Mouse (Mus musculus): Measurements from ENCODE around the gene Olfr395.
"Not testable (repeated sequence)": the region's sequence is repeated elsewhere in the genome, so short reads cannot be mapped to it uniquely, and the experiment has no call there.

Gene Olfr395

DNA sequence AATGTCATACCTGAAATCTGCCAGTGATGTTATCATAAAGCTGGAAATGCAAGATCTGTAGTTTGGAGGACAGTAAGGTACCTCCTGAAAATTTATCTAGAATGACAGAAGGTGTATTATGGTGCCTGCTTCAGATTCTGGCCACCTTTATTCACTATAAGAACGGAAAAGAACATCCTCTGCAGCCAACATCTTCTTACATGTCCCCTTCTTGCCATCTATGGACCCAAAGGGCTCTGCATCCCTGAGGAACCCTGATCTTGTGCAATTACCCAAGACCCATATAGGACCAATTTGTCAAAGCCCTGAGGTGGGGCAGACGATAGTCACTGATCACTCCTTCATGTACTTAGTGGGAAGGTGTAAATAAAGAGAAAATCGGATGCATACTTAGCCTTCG is at the start of gene Olfr395:
Olfr395 (minus strand) TSS at position 101 of the 400 bp plus-strand sequence.
- DNase-seq (ENCODE audit: low read depth, low spot score), result not testable (repeated sequence)

DNA sequence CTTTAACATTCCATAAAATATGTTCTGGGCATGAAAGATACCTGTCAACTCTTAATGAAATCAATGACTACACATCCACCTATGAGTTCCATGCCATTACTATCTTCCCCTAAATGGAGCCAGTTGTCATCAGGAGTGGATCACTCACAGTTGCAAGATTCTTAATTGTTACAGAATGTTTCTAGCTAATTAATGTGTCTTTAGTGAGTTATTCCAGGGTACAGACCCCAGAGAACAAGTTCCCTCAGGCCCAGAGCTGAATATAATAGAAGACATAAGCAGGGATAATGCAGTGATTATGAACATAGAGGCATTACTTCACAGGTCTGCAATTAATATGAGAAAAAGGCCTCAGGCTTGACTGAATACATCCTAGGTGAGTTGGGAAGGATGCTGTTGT is 27.3 kb upstream of the Olfr395 start, which contains the start of gene Olfr23:
Olfr23 (plus strand) TSS at position 301 of the 400 bp plus-strand sequence.
- DNase-seq (ENCODE audit: low read depth, low spot score), result no peak

GRCm38 (mm10) chr11:73890671-73891070 is 18.4 kb downstream of the Olfr395 start, which contains the start of gene Olfr394:
Gene Olfr394, minus strand, starts transcription at chr11:73890771.
- DNase-seq (ENCODE audit: low read depth, low spot score), result no peak
